Mouse (Mus musculus) adrenal gland, adult 2 months (tissue): ENCODE measurements around the gene Ephb2. TPM values are rescaled to one million over a fixed set of nuclear protein-coding genes. Genes with fewer than 3 reads are reported as not detected.

Experiments
- DNase-seq: peaks from one replicate; pipeline ENCODE4 v3.0.0; 2021
- long read RNA-seq: library from polyadenylated mRNA; stranded (forward); transcript quantifications from one replicate; pipeline ENCODE4 v2.0.0, GENCODE M21; 2021
- polyA plus RNA-seq: library from polyadenylated mRNA; depleted of rRNA; stranded (reverse); fragments of >200 nt; gene quantifications from 2 replicates; pipeline ENCODE4 v1.2.3, GENCODE M21; 2012; rRNA removed
- total RNA-seq, 2 experiments: library from RNA; stranded (reverse); gene quantifications; 2 replicates each; pipeline ENCODE4 v1.2.3; 2021

Gene Ephb2
- total RNA-seq (10 to 100 TPM; 18.1 to 26.2 TPM), polyA plus RNA-seq (83.5 and 101 TPM in 2 replicates)
- long read RNA-seq, full-length matches to known transcripts: 5 of 15 reads
- long read RNA-seq, partial matches to known transcripts: 8 of 15 reads
- long read RNA-seq, other reads (novel, unspliced or antisense): 2 of 15 reads

DNA sequence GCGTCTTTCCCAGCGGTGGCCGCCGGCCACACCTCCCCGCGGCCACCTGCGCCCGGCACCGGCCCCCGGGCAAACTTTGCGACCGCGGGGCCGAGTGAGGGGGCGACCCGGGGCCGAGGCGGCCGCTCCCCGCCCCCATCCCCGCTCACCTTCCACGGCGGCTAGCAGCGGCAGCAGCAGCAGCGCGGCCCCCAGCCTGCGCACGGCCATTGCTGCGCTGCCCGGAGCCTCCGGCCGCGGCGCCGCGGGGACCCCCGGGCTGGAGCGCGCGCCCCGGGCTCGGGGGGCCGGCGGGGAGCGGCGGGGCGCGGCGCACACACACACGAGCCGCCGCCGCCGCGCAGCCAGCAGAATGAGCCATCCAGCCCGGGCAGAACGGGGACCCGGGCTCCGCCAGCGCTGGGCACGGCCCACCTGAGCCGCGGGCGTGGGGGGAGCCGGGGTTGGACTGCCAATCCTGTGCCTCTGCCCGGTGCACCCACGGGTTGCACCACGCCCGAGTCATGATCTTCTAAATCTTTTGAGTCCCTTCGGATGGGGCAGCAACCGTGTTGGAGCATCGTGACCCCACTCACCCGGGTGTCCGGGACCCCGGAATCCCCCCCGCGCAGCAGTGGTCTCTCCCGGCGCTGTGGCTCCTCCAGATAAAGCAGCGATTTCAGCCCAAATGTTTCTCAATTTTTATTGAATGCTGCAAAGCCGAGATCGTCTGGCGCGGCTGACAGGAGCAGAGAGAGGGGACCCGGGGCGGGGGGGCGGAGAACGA lies at the start of gene Ephb2:
TSS of gene Ephb2 (minus strand) at position 368 of the 766 bp plus-strand sequence.
- peak; percentile 90 for DNase-seq

DNA sequence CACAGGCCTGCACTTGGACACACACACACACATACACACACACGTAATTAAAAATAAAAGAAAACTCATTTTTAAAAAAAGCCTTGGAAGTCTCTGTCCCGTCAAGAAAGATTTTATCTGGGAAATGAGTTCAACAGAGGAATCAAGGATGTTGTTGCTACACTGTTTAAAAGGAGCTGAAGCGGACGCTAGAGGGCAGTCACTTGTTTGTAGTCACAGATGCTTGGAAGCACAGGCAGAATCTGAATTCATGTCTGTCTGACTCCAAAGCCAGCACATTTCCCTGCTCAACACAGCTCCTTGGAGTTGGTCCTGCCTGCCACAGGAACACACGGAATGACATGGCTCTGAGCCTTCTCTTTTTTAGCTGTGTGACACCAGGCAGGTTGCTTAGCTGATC lies 42.8 kb upstream of the Ephb2 start:
- DNase-seq: no peak

DNA sequence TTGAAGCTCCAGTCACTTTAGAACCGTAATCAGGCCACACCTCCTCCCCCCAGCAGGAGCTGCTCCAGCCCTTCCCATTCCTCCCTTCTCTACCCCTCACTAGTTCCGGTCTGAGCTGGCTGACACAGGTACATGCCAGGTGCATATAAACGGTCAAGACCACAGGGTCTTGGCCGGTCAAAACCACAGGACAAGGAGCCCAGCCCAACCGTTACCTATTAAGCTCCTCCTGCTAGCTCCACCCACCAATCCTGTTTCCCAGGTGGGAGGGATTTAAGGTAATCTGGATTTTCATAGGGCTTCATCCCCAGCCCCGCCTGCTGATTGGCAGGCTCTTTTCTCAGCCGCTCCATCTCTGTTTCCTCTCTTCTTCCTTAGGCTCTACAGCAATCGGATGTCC lies 42.4 kb upstream of the Ephb2 start:
- DNase-seq: no peak

DNA sequence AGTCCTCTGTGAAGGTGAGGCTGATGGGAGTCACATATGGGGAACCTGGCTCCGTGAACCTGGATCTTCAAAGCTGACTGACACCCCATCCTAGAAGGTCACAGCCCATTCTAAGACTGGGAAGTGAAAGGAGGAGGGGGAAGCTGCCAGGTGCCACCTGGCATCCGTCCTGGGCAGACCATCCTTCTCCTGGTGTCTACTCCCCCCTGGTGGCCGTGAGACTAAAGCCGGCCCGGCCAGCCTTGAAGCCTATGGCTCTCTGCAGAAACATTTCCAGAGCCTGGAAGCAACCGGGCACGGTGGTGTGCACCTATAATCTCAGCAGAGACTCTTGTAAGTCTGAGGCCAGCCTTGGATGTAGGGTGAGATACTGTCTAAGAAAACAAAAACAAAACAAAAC lies 41.2 kb upstream of the Ephb2 start:
- DNase-seq: peak; percentile 42

DNA sequence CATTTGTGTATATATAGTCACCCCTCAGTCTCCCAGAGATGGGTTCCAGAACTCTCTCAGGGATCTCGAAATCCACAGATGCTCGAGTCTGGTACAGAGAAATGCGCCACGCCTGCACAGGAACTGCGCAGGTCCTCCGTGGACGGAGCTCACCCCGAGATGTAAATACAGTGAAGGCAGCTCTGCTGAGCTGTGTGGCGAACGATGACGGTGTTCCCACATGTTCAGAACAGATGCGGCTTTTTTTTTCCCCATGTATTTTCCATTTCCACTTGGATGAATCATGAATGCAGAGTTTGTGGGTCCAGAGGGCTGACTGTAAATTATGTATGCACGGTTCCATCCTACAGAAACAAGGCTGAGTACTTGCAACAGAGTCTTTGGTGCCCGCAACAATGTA lies 39.2 kb upstream of the Ephb2 start:
- no peak for DNase-seq

DNA sequence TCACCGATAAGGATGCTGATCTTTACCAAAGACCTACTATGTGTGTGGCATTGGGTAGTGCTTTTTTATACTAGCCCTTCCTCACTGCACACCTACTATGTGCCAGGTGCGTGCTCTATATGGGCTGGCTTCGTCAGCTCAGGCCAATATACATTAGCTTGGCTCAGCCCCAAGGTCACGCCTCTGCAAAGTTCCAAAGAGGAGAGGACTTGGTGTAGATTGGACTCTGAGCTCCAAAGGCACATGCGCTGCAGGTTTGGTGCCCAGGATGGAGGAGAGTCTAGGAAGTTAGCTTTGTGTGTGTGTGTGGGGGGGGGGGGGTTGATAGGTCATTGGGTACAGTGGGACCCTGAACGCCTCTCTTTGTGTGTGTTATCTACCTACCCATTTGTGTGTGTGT lies 32.6 kb upstream of the Ephb2 start:
- no peak for DNase-seq

DNA sequence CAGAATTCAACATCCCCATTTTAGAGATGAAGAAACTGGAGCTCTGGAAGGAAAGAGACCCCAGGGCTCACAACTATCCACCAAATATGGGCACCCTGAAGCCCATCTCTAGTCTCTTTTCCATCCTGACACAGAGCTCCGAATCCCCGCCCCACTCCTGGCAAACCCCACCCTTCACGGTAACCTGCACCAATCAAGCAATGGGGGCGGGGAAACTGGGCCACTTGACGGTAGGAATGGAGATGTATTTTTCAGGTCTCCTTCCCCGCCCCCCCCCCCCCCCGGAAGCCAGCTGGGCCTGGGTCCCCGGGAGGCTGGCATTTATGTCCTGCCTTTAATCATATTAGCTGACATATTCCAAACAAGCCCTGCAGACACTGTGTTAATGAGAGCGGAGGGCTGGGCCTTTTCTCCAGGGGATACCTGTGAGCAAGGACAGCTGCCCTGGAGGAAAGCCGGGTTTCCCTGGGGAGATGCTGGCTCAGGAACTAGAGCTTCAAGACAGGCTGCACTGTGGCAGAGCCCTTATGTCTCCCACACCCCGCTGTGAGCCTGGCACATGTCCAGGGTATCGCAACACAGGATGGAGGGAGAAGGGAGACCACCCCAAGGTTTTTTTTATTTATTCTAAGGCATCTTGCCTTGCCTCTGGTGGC lies 32.0 kb upstream of the Ephb2 start:
- DNase-seq: no peak

DNA sequence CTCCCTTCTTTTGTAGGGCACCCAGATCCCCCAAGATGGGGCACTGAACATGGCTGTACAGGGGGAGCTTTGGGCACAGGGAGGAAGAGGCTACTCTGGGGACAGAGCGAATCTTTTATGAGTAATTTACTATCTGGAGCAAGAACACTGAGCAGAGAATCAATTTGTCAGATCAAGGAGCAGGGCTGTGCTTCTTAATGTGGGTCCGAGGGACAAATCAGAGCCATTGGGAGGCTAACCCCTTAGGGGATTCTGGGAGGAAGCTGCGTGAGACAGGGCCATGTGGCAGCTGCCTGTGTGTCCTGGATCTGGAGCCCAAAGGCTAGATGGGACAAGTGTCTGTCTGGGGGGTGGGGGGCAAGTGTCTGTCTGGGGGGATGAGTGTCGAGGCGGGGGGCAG lies 29.7 kb upstream of the Ephb2 start:
- no peak for DNase-seq

DNA sequence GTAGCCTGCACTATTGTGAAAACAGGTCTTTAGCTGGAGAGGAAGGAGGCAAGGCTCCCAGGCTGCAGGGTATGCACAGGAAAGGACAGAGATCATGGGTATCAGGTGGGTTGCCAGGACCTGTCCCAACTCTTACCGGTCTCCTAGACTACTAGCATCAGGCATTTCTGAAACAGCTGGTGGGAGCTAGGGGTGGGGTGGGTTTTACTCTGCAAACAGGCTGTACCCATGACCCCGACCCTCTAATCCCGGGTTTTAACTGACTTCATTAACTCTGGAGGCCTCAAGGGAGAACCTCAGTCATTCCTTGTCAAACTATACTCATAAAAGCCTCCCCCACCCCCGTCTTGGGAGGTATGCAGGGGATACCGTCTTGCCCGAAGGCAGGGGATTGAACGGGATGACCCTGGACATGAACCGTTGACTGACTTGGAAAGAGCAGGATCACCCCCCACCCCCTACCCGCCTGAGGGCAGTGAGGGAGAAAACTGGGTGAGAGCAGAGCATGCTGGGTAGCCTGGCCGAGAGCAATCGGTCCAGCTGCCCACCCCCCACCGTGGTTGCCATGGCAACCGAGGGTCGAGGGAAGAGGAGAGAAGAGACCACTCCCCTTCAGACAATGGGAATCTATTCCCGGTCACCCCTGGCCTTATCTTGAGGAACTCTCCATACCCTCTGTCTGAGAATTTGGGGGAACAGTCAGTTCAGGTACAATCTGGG lies 29.1 kb upstream of the Ephb2 start:
- no peak for DNase-seq

DNA sequence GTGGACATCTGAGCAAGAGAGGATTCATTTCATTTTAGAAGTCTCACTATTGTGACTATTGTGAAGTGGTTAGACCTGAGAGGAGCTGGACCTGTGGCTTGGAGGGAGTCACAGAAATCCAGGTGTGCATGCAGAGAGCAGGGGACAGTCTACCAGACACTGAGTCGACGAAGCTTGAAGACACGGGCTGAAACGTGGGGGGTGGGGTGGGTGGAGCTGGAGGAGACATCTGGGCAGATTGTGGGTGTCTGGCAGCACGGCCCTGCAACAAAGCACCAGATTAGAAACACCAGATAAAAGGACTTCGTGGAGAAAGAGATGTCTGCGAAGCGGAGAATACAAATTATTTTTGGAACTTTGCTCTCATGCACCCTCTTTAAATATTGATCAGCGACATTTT lies 27.7 kb upstream of the Ephb2 start:
- no peak for DNase-seq

DNA sequence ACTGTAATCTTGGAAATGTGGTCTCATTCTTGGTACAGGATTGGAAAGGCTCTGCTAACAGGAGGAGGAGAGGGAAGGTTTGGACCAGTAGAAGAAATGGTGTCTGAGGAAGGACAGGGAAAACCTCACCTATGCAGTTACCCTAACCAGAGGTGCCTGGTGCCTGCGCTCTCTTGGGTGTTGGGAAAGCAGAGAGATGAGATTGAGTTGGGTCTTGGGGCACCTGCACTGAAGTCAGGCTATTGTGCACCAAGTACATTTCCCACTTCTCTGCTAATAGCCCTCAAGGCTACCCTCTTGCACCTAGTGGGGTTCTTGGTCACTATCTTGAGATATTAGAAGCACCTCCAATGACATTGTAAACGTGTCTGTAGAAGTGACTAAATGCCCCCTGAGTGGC lies 26.6 kb upstream of the Ephb2 start:
- DNase-seq: no peak

DNA sequence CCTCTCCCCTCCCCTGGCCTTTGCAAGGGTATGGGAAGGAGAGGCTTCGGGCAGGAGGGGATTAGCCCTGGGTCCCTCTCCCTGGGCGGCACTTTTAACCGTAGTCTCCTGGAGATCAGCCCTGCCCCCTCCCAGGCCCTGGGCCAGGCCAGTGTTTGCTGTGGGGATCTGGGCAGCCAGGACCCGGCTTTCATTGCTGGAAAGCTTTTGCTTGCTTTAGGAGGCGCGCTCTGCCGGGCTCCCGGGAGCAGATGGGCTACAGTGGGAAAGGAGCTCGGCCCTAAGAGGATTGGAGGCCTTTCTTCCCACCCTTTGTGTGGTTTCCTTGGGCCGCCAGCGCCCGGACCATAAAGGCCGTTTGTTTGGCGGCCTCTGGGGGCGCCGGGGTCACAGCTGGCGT lies 26.0 kb upstream of the Ephb2 start:
- DNase-seq: no peak

DNA sequence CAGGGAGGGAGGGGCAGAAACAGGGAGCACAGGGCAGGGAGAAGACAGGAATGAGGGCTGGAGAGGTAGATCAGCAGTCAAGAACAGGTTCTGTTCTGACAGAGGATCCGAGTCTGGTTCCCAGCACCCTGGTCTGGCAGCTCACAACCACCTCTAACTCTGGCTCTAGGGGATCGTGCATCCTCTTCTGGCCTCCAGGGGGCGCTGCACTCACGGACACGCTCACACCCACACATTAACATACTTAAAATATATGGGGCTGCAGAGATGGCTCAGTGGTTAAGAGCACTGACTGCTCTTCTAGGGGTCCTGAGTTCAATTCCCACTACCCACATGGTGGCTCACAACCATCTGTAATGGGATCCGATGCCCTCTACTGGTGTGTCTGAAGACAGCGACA lies 24.2 kb upstream of the Ephb2 start:
- DNase-seq: no peak

DNA sequence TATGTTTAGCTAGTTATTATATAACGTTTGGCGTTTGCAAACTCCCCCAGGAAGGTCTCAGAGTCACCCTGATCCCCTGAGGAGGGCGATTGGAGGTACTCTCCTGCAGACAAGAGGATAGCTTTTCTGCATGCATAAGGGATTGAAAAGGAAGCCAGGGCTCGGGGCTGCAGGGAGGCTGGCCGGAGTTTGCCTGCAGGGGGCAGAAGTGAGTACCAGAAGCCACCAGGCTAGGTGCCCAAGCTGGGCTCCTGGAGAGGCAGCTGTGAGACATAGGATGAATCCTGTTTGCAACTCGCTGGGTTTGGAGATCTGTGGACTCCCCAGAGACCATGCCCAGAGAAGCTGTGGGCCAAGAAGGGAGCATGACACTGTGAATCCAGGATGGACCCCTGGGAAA lies 19.3 kb upstream of the Ephb2 start:
- no peak for DNase-seq

DNA sequence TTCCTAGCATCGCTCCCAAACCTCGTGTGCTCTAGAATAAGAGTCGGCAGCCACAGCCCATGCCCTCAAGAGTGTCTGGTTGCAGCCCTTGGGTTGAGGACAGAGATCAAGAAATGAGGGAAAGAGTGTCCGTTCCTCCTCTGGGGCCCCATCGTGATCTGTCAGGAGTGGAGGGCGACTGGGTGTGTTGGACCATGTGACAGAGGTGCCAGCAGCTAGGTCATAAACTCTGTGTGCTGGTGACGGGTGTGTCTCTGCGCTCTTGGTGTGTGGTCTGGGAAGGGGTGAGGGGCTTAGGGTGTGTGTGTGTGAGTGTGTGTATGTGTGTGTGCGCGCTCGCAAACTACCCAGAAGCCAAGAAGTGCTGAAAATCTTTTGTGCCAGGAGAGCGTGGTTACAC lies 17.2 kb upstream of the Ephb2 start:
- DNase-seq: no peak

DNA sequence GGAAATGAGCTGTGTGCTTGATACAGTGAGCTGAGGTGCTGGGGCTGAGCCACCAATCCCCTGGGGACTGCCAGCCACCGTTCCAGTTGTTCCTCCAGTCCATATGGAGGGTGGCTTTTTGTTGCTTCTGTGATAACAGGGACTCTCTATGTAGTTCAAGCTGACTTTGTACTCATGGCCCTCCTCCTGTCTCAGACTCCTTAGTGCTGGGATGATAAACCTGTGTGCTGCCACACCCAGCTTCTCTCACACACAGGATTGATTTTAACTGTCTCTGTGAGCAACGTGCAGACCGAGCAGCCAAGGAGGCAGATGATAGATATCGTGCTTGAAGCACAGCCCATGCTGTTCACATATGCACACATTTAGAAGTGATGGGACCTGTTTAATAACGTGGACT lies 16.3 kb upstream of the Ephb2 start:
- no peak for DNase-seq

DNA sequence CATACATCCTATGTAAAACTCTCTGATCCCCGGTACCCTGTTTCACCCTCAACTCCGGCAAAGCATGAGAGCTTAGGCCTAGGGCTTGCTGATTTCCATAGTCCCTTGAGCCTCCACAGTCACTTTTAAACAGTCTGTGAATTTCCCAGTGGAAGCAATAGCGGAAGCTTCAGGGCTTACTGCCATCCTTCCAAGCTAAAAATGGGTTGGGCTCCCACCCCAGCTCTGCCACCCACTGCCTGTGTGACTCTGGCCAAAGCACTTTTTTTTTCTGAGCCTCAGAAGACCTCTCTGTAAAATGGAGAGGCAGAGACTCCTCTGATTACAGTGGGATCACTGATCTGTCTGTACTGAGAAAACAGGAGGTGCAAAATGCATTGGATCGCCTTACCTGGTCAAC lies 12.8 kb upstream of the Ephb2 start:
- no peak for DNase-seq

DNA sequence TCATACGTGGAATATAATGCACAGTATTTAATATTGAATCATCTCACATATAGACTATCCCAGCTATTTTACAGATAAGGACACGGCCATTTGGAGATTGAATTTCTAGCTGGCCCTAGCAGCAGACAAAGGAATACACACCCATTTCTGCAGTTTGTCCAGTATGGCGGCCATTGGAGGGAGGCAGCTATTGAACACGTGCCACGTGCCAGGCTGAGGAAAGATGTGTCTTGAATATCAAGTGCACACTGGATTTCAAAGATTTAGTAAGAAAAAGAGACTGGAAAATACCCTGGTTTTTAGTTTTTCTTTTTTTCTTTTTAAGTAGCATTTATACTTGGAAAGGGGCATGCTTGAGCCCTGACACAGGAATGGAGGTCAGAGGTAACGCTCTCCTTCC lies 11.4 kb upstream of the Ephb2 start:
- no peak for DNase-seq

DNA sequence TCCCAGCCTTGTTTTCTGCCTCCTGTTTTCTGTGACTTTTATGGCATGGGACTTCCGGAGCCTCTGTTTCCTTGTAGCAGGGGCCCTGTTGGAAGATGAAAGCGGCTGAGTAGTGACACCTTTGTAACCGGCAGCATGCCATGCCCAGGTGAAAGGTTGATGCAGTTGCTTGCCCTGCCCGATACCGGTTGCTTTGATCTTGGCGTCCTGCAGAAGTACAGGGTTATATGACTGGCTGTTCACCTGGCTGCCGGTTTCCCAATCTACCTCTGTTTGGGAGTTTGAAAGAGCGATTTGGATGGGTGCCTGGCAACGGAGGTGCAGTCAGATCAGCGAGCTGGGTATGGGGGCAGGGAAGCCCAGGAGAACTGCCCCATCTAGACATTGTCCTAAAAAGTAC lies 7.0 kb upstream of the Ephb2 start:
- no peak for DNase-seq

DNA sequence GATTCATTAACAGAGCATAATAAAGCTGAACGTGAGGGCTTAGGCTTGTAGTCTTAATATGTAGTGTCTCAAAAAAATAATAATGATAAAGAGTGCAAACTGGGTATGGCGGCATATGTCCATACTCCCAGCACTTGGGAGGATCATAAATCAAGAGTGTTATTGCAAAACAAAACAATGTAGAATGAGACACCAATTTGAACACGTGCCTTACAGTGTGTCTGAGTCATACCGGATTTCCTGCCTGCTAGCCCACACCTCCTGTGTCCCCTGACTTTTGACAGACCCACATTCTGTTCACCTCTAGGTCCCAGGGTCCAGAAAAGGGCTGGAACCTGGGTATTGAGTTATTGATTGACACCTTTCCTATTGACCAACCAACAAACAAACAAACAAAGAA lies 6.2 kb upstream of the Ephb2 start:
- DNase-seq: no peak

DNA sequence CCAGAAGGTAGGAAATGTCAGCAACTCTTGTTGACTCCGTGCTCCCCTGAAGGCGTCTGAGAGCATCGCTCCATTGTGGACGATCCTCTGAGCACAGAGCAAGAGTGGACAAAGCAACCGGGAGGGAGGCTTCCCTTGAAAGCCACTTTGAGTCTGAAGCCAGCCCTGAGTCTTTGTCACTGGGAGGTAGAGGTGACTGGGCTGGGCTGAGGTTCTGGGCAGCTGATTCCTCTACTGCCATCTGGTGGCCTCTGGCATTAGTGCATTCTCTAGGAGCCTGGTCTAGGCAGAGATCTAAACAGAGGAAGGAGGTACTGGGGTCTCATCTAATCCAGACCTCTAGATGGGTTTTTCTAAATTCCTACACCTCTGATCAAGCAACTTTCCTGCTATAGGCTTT lies 5.3 kb upstream of the Ephb2 start:
- peak; percentile 84 for DNase-seq

DNA sequence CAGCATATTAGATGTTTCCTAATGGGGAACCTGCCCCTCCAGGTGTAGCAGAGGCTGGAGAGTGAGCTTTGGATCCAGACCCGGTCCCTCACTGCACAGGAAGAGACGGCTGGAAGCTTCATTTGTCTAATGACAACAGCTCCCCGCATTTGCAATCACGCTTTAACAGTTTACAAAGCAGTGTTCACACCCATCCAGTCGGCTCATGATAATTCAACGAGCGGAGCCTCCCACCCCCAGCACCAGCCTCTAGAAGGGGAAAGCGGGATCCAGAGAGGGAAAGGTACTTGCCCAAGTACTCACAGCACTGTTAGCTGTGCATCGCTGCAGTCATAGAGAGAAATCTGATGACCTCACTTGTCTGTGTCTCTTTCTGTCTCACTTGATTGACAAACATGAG lies 2.7 kb upstream of the Ephb2 start:
- no peak for DNase-seq

DNA sequence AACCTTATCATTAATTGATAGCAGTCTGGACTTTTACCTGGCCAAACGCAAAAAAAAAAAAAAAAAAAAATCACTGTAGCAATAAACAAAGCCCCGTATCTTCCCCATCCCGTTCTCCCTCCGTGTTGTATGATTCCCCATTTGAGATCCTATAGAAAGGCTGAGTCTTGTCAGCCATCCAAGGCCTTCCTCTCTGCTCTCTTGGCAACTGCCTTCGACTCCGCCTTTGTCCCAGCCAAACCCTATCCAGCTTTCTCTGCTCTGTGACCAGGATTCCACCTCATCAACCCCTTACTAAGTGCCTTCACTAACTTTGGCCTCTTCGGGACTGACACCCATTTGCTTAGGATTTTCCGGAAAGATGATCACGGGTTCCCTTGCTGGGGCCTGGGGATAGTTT lies 2.2 kb upstream of the Ephb2 start:
- DNase-seq: no peak
